Mouse (Mus musculus) c-Kit-negative CD71-positive TER-119-positive erythroid progenitor cells, embryonic 14.5 days (primary cell): ENCODE measurements around the gene Tnni3k.

Experiments
- DNase-seq: peaks from one replicate; pipeline ENCODE4 v3.0.0-alpha.2; 2013; ENCODE audit warnings: low read depth, low spot score

The Tnni3k gene

GRCm38 (mm10) chr3:154763374-154763773 is 291.8 kb downstream of the Tnni3k start:
- DNase-seq, result no peak

DNA sequence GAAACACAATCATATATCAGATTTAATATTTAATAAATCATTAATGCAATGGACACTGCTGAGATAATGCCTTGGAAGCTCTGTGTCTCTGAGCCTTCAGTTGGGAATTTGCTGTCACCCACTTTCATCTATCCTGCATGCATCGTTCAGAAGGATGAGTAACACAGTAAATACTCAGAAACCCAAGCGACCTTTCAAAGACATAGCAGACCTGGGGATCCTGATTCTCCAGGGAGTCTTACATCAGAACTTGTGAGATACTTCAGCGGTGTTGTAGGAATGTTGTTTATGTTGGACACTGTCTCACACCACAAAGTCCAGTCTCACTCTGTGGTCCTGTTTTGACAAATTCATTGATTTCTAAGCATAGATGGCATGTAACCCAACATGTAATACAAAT is 294.1 kb downstream of the Tnni3k start:
- no peak for DNase-seq

GRCm38 (mm10) chr3:154758089-154758488 is 297.1 kb downstream of the Tnni3k start:
- DNase-seq, result no peak

- DNase-seq, result no peak
Measured at GRCm38 (mm10) chr3:154755225-154755624, 300.0 kb downstream of the Tnni3k start.

- DNase-seq, result no peak
Measured at GRCm38 (mm10) chr3:154754505-154754904, 300.7 kb downstream of the Tnni3k start.

DNA sequence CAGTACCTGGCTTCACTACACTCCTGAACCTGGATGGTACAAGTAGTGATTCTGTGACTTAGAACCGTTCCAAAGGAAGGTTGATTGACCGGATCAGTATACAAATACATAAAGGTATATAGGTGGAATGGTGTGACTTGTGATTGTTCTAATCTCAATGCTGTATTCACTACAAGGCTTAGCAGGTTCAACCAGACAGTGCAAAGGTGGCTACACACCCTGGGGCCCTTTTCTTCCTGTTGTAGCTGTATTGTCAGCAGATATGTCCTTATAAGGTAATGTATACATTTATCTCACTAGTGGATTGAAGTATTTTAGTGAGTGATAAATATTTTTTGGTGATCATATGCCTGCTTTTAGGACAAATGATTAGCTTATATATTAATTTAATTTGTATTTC is 310.9 kb downstream of the Tnni3k start:
- no peak for DNase-seq

- DNase-seq, result no peak
Measured at GRCm38 (mm10) chr3:154742927-154743326, 312.3 kb downstream of the Tnni3k start.

DNA sequence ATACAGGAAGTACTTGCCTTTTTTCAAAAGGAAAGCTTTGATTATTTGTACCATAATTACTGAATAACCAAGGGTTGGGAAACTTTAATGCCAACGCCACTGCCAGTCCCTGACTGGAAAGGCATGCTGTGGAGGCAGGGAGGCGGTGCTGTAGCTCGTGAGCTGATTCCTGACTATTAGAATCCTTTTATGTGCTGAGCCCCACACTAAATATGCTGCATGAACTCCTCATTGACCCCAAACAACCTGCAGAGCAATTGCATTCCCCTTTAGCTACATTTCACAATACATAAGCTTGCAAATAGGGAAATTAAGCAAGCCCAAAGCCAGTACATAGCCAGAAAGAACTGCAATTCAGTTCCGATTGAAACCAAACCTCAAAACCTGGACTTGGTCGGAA is 313.7 kb downstream of the Tnni3k start:
- DNase-seq, result no peak
